Mouse (Mus musculus): ENCODE results near the gene Casp12. TPM values are rescaled to one million over a fixed set of nuclear protein-coding genes. Genes with fewer than 3 reads are reported as not detected.

Gene Casp12
- 7.2 and 8.9 TPM in 2 replicates for polyA plus RNA-seq (2015; fragmentation: Nextera tagmentation; extraction: Ambion mirVana)

DNA sequence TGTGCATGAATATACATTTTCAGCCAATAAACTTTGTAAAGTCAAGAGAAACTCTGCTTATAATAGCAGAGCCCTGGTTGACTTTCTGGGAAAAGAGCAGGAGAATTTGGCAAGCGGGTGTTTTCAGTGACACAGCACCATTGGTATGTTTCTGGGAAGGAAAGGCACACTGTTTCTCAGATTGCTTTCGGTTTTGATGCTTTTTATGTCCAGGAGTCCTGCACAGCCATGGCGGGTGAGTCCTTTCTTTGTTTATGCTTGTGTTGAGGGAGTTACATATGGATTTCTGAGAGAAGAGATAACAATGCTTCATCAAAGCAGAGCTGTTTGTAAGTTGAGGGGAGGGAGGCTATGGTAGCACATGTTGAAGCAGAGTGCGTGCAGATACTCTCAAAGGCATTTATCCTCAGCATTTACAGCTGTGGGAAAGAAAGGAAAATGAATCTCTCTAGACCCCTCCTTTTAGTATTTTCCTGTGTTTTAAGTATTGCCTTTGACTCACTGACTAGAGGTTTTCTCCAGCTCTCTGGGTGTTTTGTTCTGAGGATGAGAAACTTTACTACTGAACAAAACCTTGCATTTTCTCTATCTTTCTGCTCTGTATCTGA is at the start of gene Casp12:
Casp12 (plus strand) TSS at position 140 of the 608 bp plus-strand sequence.
- peak within 1 kb of the TSS; percentile 61 for H3K27ac ChIP-seq
- no peaks in the 10 kb centered on the region for H3K27me3 ChIP-seq (replicated peaks)
- peak; percentile 56 for ATAC-seq
- peak within 1 kb of the TSS; percentile 40; the same call in 1 of the 2 replicates for H3K4me2 ChIP-seq (replicated peaks)
- H3K9me3 ChIP-seq = no peaks in the 10 kb centered on the region
- WGBS = 27% methylated on average over 4 of the region's 4 CpGs
- H3K9ac ChIP-seq = no peak within 1 kb of the TSS
- no peaks in the 10 kb centered on the region for H3K4me1 ChIP-seq (replicated peaks)
- H3K36me3 ChIP-seq = no peaks in the 10 kb centered on the region
- H3K4me3 ChIP-seq (replicated peaks) = peak within 1 kb of the TSS; percentile 8; the same call in 1 of the 2 replicates

DNA sequence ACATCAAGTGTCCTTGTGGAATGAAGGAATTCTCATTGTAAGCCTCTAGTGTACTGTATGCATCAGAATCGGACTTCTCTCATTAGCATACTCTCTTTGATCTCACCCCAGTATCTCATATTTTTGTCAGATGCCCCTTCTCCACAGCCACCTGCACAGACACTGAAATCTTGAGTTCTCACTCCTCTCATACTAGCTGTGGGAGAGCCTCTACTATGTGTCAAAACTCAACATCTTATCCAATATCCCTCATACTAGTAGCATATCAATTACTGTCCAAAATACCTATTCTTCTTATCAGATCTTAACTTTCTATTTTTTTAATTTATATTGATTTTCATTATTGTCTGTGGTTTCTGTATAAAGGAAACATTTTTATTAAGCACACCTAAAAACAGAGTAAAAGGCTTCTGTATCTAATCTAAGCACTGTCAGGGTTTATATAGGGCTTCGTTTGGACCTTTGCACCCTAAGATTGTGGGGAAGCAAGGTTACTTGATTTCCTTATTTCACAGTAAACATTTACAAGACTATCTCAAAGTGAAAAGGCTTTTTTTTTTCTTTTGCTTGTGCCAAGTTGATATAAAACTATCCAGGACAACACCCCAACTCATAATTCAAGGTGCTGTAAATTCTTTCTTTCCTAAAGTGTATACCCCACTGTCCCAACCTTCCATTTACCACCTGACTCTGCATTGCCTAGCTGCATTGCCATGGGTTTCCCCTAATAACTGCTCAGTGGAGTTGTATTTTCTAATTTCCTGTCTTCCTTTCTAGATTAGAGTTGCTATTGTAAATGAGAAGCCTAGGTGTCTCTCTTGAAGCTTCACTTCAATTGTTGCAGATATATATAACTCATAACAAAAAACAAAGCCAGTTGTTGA is 48.6 kb upstream of the Casp12 start:
- ATAC-seq = peak; percentile 90
- Histone ChIP-seq H3K36me3 (no peaks in the 10 kb centered on the region), H3K4me3 (replicated peaks) (no peak overlapping the region), H3K9me3 (no peaks in the 10 kb centered on the region), H3K9ac (no peak overlapping the region), H3K4me1 (replicated peaks) (no peaks in the 10 kb centered on the region), H3K27me3 (replicated peaks) (no peaks in the 10 kb centered on the region), H3K27ac (no peak overlapping the region), H3K4me2 (replicated peaks) (no peak overlapping the region)
- 62% methylated on average over 2 of the region's 2 CpGs for WGBS

DNA sequence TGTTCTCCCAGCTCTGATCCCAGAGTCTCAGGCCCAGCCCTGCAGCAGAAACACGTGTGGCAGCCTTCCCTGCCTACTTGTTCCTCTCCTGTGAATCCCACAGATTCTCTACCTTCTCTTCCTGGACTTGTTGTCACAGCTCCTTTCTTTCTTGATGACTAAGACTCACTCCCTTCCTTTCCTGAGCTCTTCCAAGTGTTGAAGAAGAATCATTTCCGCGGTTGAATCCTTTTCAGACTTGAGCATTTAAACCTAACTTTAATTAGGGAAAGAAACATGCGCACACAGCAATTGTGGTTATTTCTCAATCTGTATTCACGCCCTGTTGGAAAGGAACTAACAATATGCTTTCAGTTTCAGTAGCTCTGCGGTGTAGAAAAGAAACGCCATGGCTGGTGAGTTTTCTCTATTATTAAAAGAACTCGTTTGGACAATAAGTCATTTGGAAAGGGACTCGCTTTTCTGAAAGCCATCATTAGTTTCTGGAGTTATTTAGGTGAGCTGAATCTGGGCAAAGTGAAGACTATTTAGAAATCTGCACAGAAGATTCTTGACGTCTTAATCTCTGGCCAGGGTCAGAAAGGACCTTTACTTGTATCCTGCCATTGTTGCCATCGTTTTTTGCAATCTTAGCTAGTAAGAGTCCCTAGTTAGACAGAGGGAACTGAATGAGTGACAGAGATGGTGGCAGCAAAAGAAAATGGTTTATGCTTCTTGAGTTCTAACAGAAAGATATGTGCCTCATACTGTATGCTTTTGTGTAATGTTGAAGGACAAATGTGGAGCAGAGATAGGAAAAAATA is 46.7 kb upstream of the Casp12 start, which contains the start of gene Casp1:
Casp1 (plus strand) TSS at position 189 of the 803 bp plus-strand sequence.
- Histone ChIP-seq H3K36me3 (no peaks in the 10 kb centered on the region), H3K9ac (no peak within 1 kb of the TSS), H3K4me1 (replicated peaks) (no peaks in the 10 kb centered on the region), H3K4me3 (replicated peaks) (no peak within 1 kb of the TSS), H3K4me2 (replicated peaks) (no peak within 1 kb of the TSS), H3K27ac (no peak within 1 kb of the TSS), H3K27me3 (replicated peaks) (no peaks in the 10 kb centered on the region), H3K9me3 (no peaks in the 10 kb centered on the region)
- 78% methylated on average over 11 of the region's 11 CpGs for WGBS
- 0 out of 2 replicates have a peak, but pooled peaks have one; percentile 31 for ATAC-seq

DNA sequence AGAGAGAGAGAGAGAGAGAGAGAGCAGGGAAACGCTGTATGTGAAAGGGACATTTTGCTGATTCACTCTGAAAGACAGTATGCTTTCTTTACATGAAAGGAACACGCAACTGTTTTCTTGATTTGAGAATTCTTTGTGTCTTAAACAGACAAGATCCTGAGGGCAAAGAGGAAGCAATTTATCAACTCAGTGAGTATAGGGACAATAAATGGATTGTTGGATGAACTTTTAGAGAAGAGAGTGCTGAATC is 46.2 kb upstream of the Casp12 start:
- H3K9ac ChIP-seq = no peak overlapping the region
- H3K27me3 ChIP-seq (replicated peaks) = no peaks in the 10 kb centered on the region
- no peak for ATAC-seq
- no peak overlapping the region for H3K27ac ChIP-seq
- no peaks in the 10 kb centered on the region for H3K9me3 ChIP-seq
- H3K36me3 ChIP-seq = no peaks in the 10 kb centered on the region
- WGBS = 72% methylated on average over 2 of the region's 2 CpGs
- H3K4me2 ChIP-seq (replicated peaks) = no peak overlapping the region
- no peaks in the 10 kb centered on the region for H3K4me1 ChIP-seq (replicated peaks)
- H3K4me3 ChIP-seq (replicated peaks) = no peak overlapping the region

DNA sequence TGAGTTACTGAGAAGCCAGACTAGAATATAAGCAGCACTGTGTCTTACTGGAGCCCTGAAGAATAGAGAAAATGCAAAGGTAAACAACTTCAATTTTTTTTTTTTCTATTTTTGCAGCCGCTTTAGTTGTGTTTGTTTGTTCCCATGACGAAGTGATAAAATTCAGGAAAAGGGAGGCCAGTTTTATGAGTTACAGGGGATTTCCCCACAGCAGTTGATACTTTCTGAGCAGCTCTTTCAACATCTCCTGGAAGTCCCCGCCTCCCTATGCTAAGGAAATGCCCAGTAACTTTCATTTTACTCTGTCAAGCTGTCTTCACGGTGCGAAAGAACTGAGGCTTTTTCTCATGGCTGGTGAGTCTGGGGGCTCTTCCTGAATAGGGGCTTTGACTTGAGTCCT is 36.7 kb upstream of the Casp12 start, which contains the start of gene Casp4:
Casp4 (plus strand) TSS at position 268 of the 400 bp plus-strand sequence.
- 42% methylated on average over 5 of the region's 5 CpGs for WGBS
- peak within 1 kb of the TSS; percentile 42 for H3K4me2 ChIP-seq (replicated peaks)
- ATAC-seq = peak; percentile 87

DNA sequence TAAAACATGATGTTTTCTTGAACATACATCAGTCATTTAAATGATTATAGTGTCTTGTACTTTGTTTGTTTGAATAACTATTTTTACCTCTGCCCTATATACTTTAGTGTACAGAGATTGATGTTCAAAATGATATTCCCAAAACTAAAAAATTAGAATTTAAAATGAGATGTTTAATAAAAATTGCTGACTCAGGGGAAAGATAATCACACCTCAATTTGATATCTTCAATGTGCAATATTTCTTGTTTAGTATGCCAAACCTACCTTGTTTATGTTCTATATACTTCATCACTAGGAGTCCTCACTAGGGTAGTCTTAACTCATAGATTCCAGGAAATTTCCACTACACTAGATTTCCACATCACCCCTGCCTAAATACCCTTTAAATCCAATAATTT is 35.1 kb upstream of the Casp12 start:
- Histone ChIP-seq H3K4me1 (replicated peaks) (no peaks in the 10 kb centered on the region), H3K27me3 (replicated peaks) (no peaks in the 10 kb centered on the region), H3K27ac (no peak overlapping the region), H3K4me2 (replicated peaks) (no peak overlapping the region), H3K9me3 (no peaks in the 10 kb centered on the region), H3K36me3 (no peaks in the 10 kb centered on the region), H3K9ac (no peak overlapping the region), H3K4me3 (replicated peaks) (no peak overlapping the region)
- no peak for ATAC-seq

More for the DNA sequence above, 36.7 kb upstream of the Casp12 start, which contains the start of gene Casp4:
- Histone ChIP-seq H3K4me1 (replicated peaks) (no peaks in the 10 kb centered on the region), H3K9ac (no peak within 1 kb of the TSS), H3K27me3 (replicated peaks) (no peaks in the 10 kb centered on the region), H3K9me3 (no peaks in the 10 kb centered on the region), H3K4me3 (replicated peaks) (no peak within 1 kb of the TSS), H3K27ac (no peak within 1 kb of the TSS), H3K36me3 (no peaks in the 10 kb centered on the region)

DNA sequence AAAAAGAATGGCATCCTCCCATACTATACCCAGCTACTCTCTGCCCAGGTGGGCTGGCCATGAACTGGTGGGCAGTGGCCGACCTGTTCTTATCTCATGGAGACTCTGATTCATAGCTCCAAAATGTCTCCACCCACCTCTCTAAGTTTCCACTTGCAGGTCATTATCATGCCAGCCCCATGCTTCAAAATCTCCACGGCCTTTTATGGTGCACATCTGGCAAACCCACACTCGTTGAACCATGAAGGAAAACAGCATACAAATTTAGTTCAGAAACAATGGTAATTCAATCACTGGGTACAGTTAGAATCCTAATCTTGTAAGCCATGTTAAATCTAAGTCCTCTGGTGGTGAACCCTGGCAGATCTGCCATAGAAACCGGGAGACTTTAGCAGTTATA is 33.8 kb upstream of the Casp12 start:
- H3K9ac ChIP-seq = no peak overlapping the region
- no peak overlapping the region for H3K4me2 ChIP-seq (replicated peaks)
- no peak for ATAC-seq
- H3K27me3 ChIP-seq (replicated peaks) = no peaks in the 10 kb centered on the region
- no peak overlapping the region for H3K4me3 ChIP-seq (replicated peaks)
- no peak overlapping the region for H3K27ac ChIP-seq
- no peaks in the 10 kb centered on the region for H3K4me1 ChIP-seq (replicated peaks)
- H3K9me3 ChIP-seq = no peaks in the 10 kb centered on the region
- WGBS = 72% methylated on average over 4 of the region's 4 CpGs
- no peaks in the 10 kb centered on the region for H3K36me3 ChIP-seq

DNA sequence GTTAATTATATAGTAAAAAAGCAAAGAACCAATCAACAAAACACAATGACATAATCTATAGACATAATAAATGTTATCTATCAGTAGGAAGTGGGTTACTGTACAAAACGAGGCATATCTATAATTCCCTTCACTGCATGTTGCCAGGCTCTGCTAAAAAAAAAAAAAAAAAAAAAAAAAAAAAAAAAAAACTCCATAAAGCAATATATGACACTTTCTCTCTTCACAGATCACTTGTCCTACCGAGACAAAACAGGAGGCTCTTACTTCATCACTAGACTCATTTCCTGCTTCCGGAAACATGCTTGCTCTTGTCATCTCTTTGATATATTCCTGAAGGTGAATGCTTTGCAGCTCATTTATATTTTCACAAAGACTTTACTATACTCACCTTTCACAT is 17.0 kb upstream of the Casp12 start:
- Histone ChIP-seq H3K27me3 (replicated peaks) (no peaks in the 10 kb centered on the region), H3K36me3 (no peaks in the 10 kb centered on the region), H3K4me1 (replicated peaks) (0 out of 2 replicates have a peak, but pooled peaks cover 3% of the 10 kb centered on the region), H3K4me2 (replicated peaks) (no peak overlapping the region), H3K9me3 (no peaks in the 10 kb centered on the region), H3K4me3 (replicated peaks) (no peak overlapping the region), H3K9ac (no peak overlapping the region), H3K27ac (no peak overlapping the region)
- 66% methylated on average over 3 of the region's 3 CpGs for WGBS
- no peak for ATAC-seq

DNA sequence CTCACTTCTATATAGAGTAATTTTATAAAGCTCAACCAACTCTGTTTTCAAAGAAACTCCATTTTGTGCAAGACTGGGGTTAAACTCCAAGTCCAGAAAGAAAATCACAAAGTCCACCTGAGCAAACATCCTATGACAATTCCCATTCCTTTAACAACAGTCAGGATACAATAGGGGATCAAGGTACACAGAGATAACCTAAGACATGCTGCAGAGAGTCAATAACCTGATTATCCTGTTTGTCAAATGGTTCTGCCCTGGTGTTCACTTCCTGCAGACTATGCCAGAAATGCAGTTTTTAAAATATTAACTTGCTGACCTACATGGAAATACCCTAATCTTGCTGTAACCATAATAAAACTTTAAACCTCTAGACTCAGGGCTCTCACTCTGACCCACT is 12.8 kb upstream of the Casp12 start:
- Histone ChIP-seq H3K27ac (0 out of 2 replicates have a peak overlapping the region, but pooled peaks have one; percentile 40), H3K4me3 (replicated peaks) (no peak overlapping the region), H3K9me3 (no peaks in the 10 kb centered on the region), H3K36me3 (no peaks in the 10 kb centered on the region), H3K27me3 (replicated peaks) (no peaks in the 10 kb centered on the region), H3K9ac (no peak overlapping the region), H3K4me1 (replicated peaks) (0 out of 2 replicates have a peak, but pooled peaks cover 3% of the 10 kb centered on the region), H3K4me2 (replicated peaks) (no peak overlapping the region)
- ATAC-seq = peak; percentile 100

DNA sequence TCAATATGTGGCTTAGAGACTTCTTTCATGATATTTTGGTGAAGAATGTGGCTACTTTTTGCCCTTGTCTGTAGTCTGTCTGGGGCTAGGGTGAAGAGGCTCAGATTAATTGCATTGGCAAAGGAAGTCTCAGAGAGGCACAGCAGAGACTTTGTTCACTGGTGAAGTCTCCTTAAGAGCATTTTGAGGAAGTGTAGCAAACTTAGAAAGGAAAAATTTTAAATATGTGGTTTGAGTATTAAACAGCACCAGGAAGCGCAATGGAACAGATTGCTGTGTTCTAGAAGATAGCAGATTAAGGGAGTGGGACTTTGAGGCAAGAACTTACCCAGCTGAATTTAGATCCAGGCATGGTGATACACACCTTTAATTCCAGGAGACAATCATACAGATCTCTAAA is 11.8 kb upstream of the Casp12 start:
- no peak overlapping the region for H3K4me3 ChIP-seq (replicated peaks)
- no peaks in the 10 kb centered on the region for H3K9me3 ChIP-seq
- no peak overlapping the region for H3K27ac ChIP-seq
- H3K9ac ChIP-seq = no peak overlapping the region
- no peaks in the 10 kb centered on the region for H3K27me3 ChIP-seq (replicated peaks)
- 0 out of 2 replicates have a peak, but pooled peaks cover 3% of the 10 kb centered on the region for H3K4me1 ChIP-seq (replicated peaks)
- no peaks in the 10 kb centered on the region for H3K36me3 ChIP-seq
- no peak for ATAC-seq
- WGBS = 88% methylated on average over 1 of the region's 1 CpGs
- H3K4me2 ChIP-seq (replicated peaks) = no peak overlapping the region

DNA sequence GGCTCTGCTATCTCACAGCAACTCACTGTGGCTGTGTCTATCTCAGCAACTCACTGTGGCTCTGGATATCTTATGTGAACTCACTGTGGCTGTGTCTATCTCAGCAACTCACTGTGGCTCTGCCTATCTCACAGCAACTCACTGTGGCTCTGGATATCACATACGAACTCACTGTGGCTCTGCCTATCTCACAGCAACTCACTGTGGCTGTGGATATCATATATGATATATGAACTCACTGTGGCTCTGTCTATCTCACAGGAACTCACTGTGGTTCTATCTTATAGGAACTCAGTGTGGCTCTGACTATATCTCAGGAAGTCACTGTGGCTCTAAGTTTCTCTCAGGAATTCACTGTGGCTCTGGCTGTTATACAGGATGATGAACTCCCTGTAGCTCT is 2.1 kb upstream of the Casp12 start:
- 73% methylated on average over 1 of the region's 1 CpGs for WGBS
- H3K4me3 ChIP-seq (replicated peaks) = no peak overlapping the region
- no peaks in the 10 kb centered on the region for H3K27me3 ChIP-seq (replicated peaks)
- H3K4me2 ChIP-seq (replicated peaks) = no peak overlapping the region
- ATAC-seq = no peak
- H3K4me1 ChIP-seq (replicated peaks) = no peaks in the 10 kb centered on the region
- no peaks in the 10 kb centered on the region for H3K9me3 ChIP-seq
- no peak overlapping the region for H3K27ac ChIP-seq
- H3K36me3 ChIP-seq = no peaks in the 10 kb centered on the region
- no peak overlapping the region for H3K9ac ChIP-seq

DNA sequence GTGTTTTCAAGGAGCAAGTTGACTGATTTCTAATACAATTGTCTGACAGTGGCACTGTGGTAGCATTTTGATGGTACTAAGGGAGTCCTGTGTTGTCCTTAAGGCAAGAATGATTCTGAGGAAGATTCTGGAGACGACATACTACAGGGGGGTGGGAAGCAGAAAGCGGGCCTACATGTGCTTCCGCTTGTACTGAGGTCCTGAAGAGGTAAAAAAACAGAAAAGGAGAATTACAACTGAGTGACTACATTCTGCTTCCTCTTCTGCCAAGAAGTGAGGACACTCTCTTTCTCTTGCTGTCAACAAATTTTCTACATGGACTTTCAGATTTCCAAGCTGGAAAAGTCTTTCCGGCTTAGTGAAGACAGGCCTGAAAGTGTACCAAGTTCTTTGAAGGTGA is 1.1 kb upstream of the Casp12 start:
- Histone ChIP-seq H3K36me3 (no peaks in the 10 kb centered on the region), H3K4me1 (replicated peaks) (no peaks in the 10 kb centered on the region), H3K4me2 (replicated peaks) (no peak overlapping the region), H3K4me3 (replicated peaks) (no peak overlapping the region), H3K27me3 (replicated peaks) (no peaks in the 10 kb centered on the region), H3K9me3 (no peaks in the 10 kb centered on the region), H3K27ac (no peak overlapping the region), H3K9ac (no peak overlapping the region)
- 93% methylated on average over 4 of the region's 4 CpGs for WGBS
- ATAC-seq = no peak
